Mouse (Mus musculus): Measurements from ENCODE around the gene Dtx2. TPM values are rescaled to one million over a fixed set of nuclear protein-coding genes. Genes with fewer than 3 reads are reported as not detected.

Dtx2 gene
- polyA plus RNA-seq, 1 experiment = 20.3 TPM

DNA sequence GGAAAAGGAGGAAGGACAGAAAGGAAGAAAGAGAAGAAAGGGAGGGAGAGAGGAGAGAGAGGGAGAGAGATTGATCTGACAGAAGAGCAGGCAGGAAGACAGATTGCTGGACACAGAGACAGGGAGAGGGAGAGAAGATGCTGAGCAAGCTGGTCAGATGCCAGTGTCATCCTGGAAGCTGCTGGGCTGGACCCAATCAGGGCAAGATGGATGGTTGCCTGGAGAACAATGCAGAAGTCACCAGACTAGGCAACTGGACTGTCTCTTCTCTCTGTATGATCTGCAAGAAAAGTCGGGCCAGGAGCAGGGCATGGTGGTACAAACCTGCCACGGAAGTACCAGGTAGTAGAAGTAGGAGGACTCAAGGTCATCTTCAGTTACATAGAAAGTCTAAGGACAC, 41.8 kb upstream of the Dtx2 start:
- TF ChIP-seq MYOG (IDR thresholded peaks at IDR 0.05; ENCODE audit: control insufficient read depth, extremely low read depth, insufficient read length) = no peak
- TF ChIP-seq CTCF (IDR thresholded peaks at IDR 0.05; ENCODE audit: control insufficient read depth, insufficient read depth, insufficient read length) = no peak

GRCm38 (mm10) chr5:135956300-135957206, 38.0 kb upstream of the Dtx2 start:
- TF ChIP-seq MYOG (IDR thresholded peaks at IDR 0.05; ENCODE audit: control insufficient read depth, extremely low read depth, insufficient read length) (no peak), CTCF (IDR thresholded peaks at IDR 0.05; ENCODE audit: control insufficient read depth, insufficient read depth, insufficient read length) (no peak), FOSL1 (IDR thresholded peaks at IDR 0.05; ENCODE audit: insufficient read depth, low read length, poor library complexity, severe bottlenecking) (no peak), USF1 (IDR thresholded peaks at IDR 0.05; ENCODE audit: low read depth) (no peak), CEBPB (IDR thresholded peaks at IDR 0.05; ENCODE audit: low read depth) (no peak), MYOD1 (IDR thresholded peaks at IDR 0.05; ENCODE audit: control insufficient read depth, insufficient read length, low read depth) (no peak), MAX (IDR thresholded peaks at IDR 0.05) (no peak)
- no peaks in the 10 kb centered on the region for H3K27me3 ChIP-seq (ENCODE audit: control insufficient read depth, insufficient read depth, insufficient read length)
- H3K36me3 ChIP-seq (ENCODE audit: control insufficient read depth, insufficient read depth) = no peaks in the 10 kb centered on the region
- H3K79me3 ChIP-seq (ENCODE audit: low read depth) = no peaks in the 10 kb centered on the region
- H3K4me3 ChIP-seq (ENCODE audit: insufficient read depth, poor library complexity, severe bottlenecking) = no peak overlapping the region
- no peak overlapping the region for H3ac ChIP-seq (ENCODE audit: control insufficient read depth, insufficient read length, low read depth)
- H3K79me2 ChIP-seq (ENCODE audit: control insufficient read depth, insufficient read depth) = peaks cover 7% of the 10 kb centered on the region

More for the DNA sequence above, 41.8 kb upstream of the Dtx2 start:
- no peaks in the 10 kb centered on the region for H3K79me2 ChIP-seq (ENCODE audit: control insufficient read depth, insufficient read depth)
- no peaks in the 10 kb centered on the region for H3K79me3 ChIP-seq (ENCODE audit: low read depth)
- no peak overlapping the region for H3K4me3 ChIP-seq (ENCODE audit: insufficient read depth, poor library complexity, severe bottlenecking)
- H3ac ChIP-seq (ENCODE audit: control insufficient read depth, insufficient read length, low read depth) = no peak overlapping the region
- H3K36me3 ChIP-seq (ENCODE audit: control insufficient read depth, insufficient read depth) = no peaks in the 10 kb centered on the region
- H3K27me3 ChIP-seq (ENCODE audit: control insufficient read depth, insufficient read depth, insufficient read length) = no peaks in the 10 kb centered on the region

DNA sequence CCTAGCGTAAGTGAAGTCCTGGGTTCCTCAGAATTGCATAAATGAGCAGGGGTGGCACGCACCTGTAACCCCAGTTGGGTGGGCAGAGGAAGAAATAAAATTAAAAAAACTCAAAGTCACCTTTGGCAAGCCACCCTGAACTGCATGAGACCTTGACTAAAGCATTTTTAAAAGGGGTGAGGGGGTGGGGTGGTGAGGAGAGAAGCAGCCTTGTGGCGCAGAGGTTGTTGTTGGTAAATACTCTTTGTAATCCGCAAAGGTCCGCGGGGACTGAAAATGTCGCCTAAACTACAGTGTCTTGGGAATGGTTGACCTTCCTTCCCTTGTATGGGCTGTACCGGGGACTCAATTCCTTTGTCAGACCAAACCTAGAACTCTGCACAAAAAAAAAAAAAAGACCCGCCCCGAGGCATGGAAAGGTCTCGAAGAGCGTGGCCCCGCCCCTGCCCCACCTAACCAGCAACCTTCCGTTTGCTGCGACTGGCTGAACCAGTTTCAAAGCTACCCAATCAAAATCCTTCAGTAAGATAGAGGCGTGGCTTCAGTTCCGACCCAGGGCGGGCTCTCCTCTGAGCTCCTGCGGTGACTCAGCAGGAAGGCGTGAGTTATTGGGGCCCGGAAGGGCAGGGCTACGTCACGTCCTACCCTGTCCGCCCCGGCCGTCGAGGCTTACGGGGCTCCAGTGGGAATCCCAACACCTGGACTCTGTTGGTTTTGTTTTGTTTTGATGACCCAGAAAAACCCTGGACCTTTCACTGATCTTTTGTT, 37.2 kb upstream of the Dtx2 start:
- Histone ChIP-seq H3K79me2 (ENCODE audit: control insufficient read depth, insufficient read depth) (peaks cover 10% of the 10 kb centered on the region), H3K4me3 (ENCODE audit: insufficient read depth, poor library complexity, severe bottlenecking) (no peak overlapping the region), H3K79me3 (ENCODE audit: low read depth) (no peaks in the 10 kb centered on the region), H3ac (ENCODE audit: control insufficient read depth, insufficient read length, low read depth) (no peak overlapping the region), H3K36me3 (ENCODE audit: control insufficient read depth, insufficient read depth) (no peaks in the 10 kb centered on the region), H3K27me3 (ENCODE audit: control insufficient read depth, insufficient read depth, insufficient read length) (no peaks in the 10 kb centered on the region)
- TF ChIP-seq MAX (IDR thresholded peaks at IDR 0.05) = peak; percentile 71
- no peak for TF ChIP-seq MYOG (IDR thresholded peaks at IDR 0.05; ENCODE audit: control insufficient read depth, extremely low read depth, insufficient read length)

- Histone ChIP-seq H3ac (ENCODE audit: control insufficient read depth, insufficient read length, low read depth) (no peak overlapping the region), H3K4me3 (ENCODE audit: insufficient read depth, poor library complexity, severe bottlenecking) (no peak overlapping the region), H3K36me3 (ENCODE audit: control insufficient read depth, insufficient read depth) (no peaks in the 10 kb centered on the region), H3K79me2 (ENCODE audit: control insufficient read depth, insufficient read depth) (peaks cover 10% of the 10 kb centered on the region), H3K79me3 (ENCODE audit: low read depth) (no peaks in the 10 kb centered on the region), H3K27me3 (ENCODE audit: control insufficient read depth, insufficient read depth, insufficient read length) (no peaks in the 10 kb centered on the region)
- TF ChIP-seq MAX (IDR thresholded peaks at IDR 0.05) (no peak), MYOD1 (IDR thresholded peaks at IDR 0.05; ENCODE audit: control insufficient read depth, insufficient read length, low read depth) (no peak), MYOG (IDR thresholded peaks at IDR 0.05; ENCODE audit: control insufficient read depth, extremely low read depth, insufficient read length) (no peak)
Measured at GRCm38 (mm10) chr5:135958367-135958766, 36.2 kb upstream of the Dtx2 start.

DNA sequence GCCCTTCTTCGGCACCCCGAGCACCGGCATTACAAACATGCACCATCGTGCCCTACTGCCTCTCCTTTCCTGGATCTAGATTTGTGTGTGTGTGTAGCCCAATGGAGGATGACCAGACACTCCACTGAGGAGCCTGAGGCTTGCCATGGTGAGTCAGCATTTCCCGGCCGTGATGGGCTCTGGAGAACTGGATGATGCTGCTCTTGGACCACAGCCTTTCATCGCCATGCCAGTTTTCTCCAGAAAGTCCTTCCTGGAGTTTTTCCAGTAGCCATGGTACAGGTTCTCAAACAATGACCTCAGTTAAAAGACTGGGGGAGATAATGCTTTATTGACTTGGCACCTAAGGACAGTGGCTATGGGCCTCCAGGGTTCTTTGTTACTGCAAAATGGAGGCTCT, 34.7 kb upstream of the Dtx2 start:
- H3K27me3 ChIP-seq (ENCODE audit: control insufficient read depth, insufficient read depth, insufficient read length) = no peaks in the 10 kb centered on the region
- no peaks in the 10 kb centered on the region for H3K36me3 ChIP-seq (ENCODE audit: control insufficient read depth, insufficient read depth)
- no peak overlapping the region for H3K4me3 ChIP-seq (ENCODE audit: insufficient read depth, poor library complexity, severe bottlenecking)

More for the DNA sequence above, 34.7 kb upstream of the Dtx2 start:
- Histone ChIP-seq H3ac (ENCODE audit: control insufficient read depth, insufficient read length, low read depth) (no peak overlapping the region), H3K79me3 (ENCODE audit: low read depth) (no peaks in the 10 kb centered on the region), H3K79me2 (ENCODE audit: control insufficient read depth, insufficient read depth) (peaks cover 10% of the 10 kb centered on the region)
- no peak for TF ChIP-seq MYOD1 (IDR thresholded peaks at IDR 0.05; ENCODE audit: control insufficient read depth, insufficient read length, low read depth)
- no peak for TF ChIP-seq MYOG (IDR thresholded peaks at IDR 0.05; ENCODE audit: control insufficient read depth, extremely low read depth, insufficient read length)
- TF ChIP-seq CTCF (IDR thresholded peaks at IDR 0.05; ENCODE audit: control insufficient read depth, insufficient read depth, insufficient read length) = no peak
- no peak for TF ChIP-seq MAX (IDR thresholded peaks at IDR 0.05)
- TF ChIP-seq USF1 (IDR thresholded peaks at IDR 0.05; ENCODE audit: low read depth) = no peak
- TF ChIP-seq FOSL1 (IDR thresholded peaks at IDR 0.05; ENCODE audit: insufficient read depth, low read length, poor library complexity, severe bottlenecking) = no peak
